Mouse (Mus musculus): ENCODE results near the gene Gsdma2. TPM values are rescaled to one million over a fixed set of nuclear protein-coding genes. Genes with fewer than 3 reads are reported as not detected.

The Gsdma2 gene
- polyA plus RNA-seq, 1 experiment from 2014 or later: not detected

GRCm38 (mm10) chr11:98688009-98688408 lies 41.5 kb downstream of the Gsdma2 start:
- peaks cover 7% of the 10 kb centered on the region for H3K4me1 ChIP-seq (ENCODE audit: control insufficient read depth, insufficient read depth, low read length)
- ATAC-seq (ENCODE audit: low read depth): no peak
- H3K9ac ChIP-seq (replicated peaks; ENCODE audit: low read depth, low read length): no peak overlapping the region
- no peak overlapping the region for H3K4me3 ChIP-seq (ENCODE audit: low read depth, low read length)
- no peak overlapping the region for H3K4me2 ChIP-seq (ENCODE audit: low read depth, low read length)
- 93% methylated on average over 8 of the region's 8 CpGs for WGBS
- H3K27ac ChIP-seq (ENCODE audit: low read depth, low read length): no peak overlapping the region
- H3K27me3 ChIP-seq (ENCODE audit: control insufficient read depth, insufficient read depth, low read length): no peaks in the 10 kb centered on the region
- no peaks in the 10 kb centered on the region for H3K9me3 ChIP-seq (ENCODE audit: control insufficient read depth, low read length)
- peaks cover 71% of the 10 kb centered on the region for H3K36me3 ChIP-seq (ENCODE audit: control insufficient read depth, insufficient read depth, low read length)

GRCm38 (mm10) chr11:98693201-98693600 lies 46.6 kb downstream of the Gsdma2 start:
- Histone ChIP-seq H3K27me3 (ENCODE audit: control insufficient read depth, insufficient read depth, low read length) (no peaks in the 10 kb centered on the region), H3K27ac (ENCODE audit: low read depth, low read length) (no peak overlapping the region), H3K9ac (replicated peaks; ENCODE audit: low read depth, low read length) (no peak overlapping the region), H3K9me3 (ENCODE audit: control insufficient read depth, low read length) (no peaks in the 10 kb centered on the region), H3K36me3 (ENCODE audit: control insufficient read depth, insufficient read depth, low read length) (peaks cover 68% of the 10 kb centered on the region), H3K4me2 (ENCODE audit: low read depth, low read length) (no peak overlapping the region), H3K4me1 (ENCODE audit: control insufficient read depth, insufficient read depth, low read length) (no peaks in the 10 kb centered on the region), H3K4me3 (ENCODE audit: low read depth, low read length) (no peak overlapping the region)
- WGBS: 75% methylated on average over 13 of the region's 13 CpGs
- ATAC-seq (ENCODE audit: low read depth): no peak

GRCm38 (mm10) chr11:98693746-98694145 lies 47.2 kb downstream of the Gsdma2 start:
- H3K36me3 ChIP-seq (ENCODE audit: control insufficient read depth, insufficient read depth, low read length): peaks cover 66% of the 10 kb centered on the region
- no peak overlapping the region for H3K4me2 ChIP-seq (ENCODE audit: low read depth, low read length)
- 92% methylated on average over 9 of the region's 9 CpGs for WGBS
- H3K4me3 ChIP-seq (ENCODE audit: low read depth, low read length): no peak overlapping the region
- H3K9ac ChIP-seq (replicated peaks; ENCODE audit: low read depth, low read length): no peak overlapping the region
- H3K9me3 ChIP-seq (ENCODE audit: control insufficient read depth, low read length): no peaks in the 10 kb centered on the region
- no peaks in the 10 kb centered on the region for H3K27me3 ChIP-seq (ENCODE audit: control insufficient read depth, insufficient read depth, low read length)
- no peak for ATAC-seq (ENCODE audit: low read depth)
- no peaks in the 10 kb centered on the region for H3K4me1 ChIP-seq (ENCODE audit: control insufficient read depth, insufficient read depth, low read length)
- no peak overlapping the region for H3K27ac ChIP-seq (ENCODE audit: low read depth, low read length)

GRCm38 (mm10) chr11:98694301-98694700 lies 47.7 kb downstream of the Gsdma2 start:
- Histone ChIP-seq H3K36me3 (ENCODE audit: control insufficient read depth, insufficient read depth, low read length) (peaks cover 63% of the 10 kb centered on the region), H3K4me3 (ENCODE audit: low read depth, low read length) (no peak overlapping the region), H3K27me3 (ENCODE audit: control insufficient read depth, insufficient read depth, low read length) (no peaks in the 10 kb centered on the region), H3K4me2 (ENCODE audit: low read depth, low read length) (no peak overlapping the region), H3K9ac (replicated peaks; ENCODE audit: low read depth, low read length) (no peak overlapping the region), H3K4me1 (ENCODE audit: control insufficient read depth, insufficient read depth, low read length) (no peaks in the 10 kb centered on the region), H3K9me3 (ENCODE audit: control insufficient read depth, low read length) (no peaks in the 10 kb centered on the region), H3K27ac (ENCODE audit: low read depth, low read length) (no peak overlapping the region)
- ATAC-seq (ENCODE audit: low read depth): no peak
- 90% methylated on average over 9 of the region's 9 CpGs for WGBS

- Histone ChIP-seq H3K9me3 (ENCODE audit: control insufficient read depth, low read length) (no peaks in the 10 kb centered on the region), H3K4me3 (ENCODE audit: low read depth, low read length) (no peak overlapping the region), H3K27me3 (ENCODE audit: control insufficient read depth, insufficient read depth, low read length) (no peaks in the 10 kb centered on the region), H3K4me1 (ENCODE audit: control insufficient read depth, insufficient read depth, low read length) (no peaks in the 10 kb centered on the region), H3K4me2 (ENCODE audit: low read depth, low read length) (no peak overlapping the region), H3K27ac (ENCODE audit: low read depth, low read length) (no peak overlapping the region), H3K36me3 (ENCODE audit: control insufficient read depth, insufficient read depth, low read length) (peaks cover 53% of the 10 kb centered on the region), H3K9ac (replicated peaks; ENCODE audit: low read depth, low read length) (no peak overlapping the region)
- ATAC-seq (ENCODE audit: low read depth): no peak
- 75% methylated on average over 14 of the region's 14 CpGs for WGBS
Measured at GRCm38 (mm10) chr11:98695408-98695807, 48.8 kb downstream of the Gsdma2 start.

- 90% methylated on average over 14 of the region's 14 CpGs for WGBS
- Histone ChIP-seq H3K36me3 (ENCODE audit: control insufficient read depth, insufficient read depth, low read length) (peaks cover 41% of the 10 kb centered on the region), H3K4me1 (ENCODE audit: control insufficient read depth, insufficient read depth, low read length) (no peaks in the 10 kb centered on the region), H3K9ac (replicated peaks; ENCODE audit: low read depth, low read length) (no peak overlapping the region), H3K9me3 (ENCODE audit: control insufficient read depth, low read length) (no peaks in the 10 kb centered on the region), H3K27me3 (ENCODE audit: control insufficient read depth, insufficient read depth, low read length) (no peaks in the 10 kb centered on the region), H3K4me2 (ENCODE audit: low read depth, low read length) (no peak overlapping the region), H3K27ac (ENCODE audit: low read depth, low read length) (no peak overlapping the region), H3K4me3 (ENCODE audit: low read depth, low read length) (no peak overlapping the region)
- ATAC-seq (ENCODE audit: low read depth): no peak
Measured at GRCm38 (mm10) chr11:98696454-98697216, 50.1 kb downstream of the Gsdma2 start.

- Histone ChIP-seq H3K9ac (replicated peaks; ENCODE audit: low read depth, low read length) (no peak overlapping the region), H3K36me3 (ENCODE audit: control insufficient read depth, insufficient read depth, low read length) (peaks cover 36% of the 10 kb centered on the region), H3K27ac (ENCODE audit: low read depth, low read length) (no peak overlapping the region), H3K27me3 (ENCODE audit: control insufficient read depth, insufficient read depth, low read length) (no peaks in the 10 kb centered on the region), H3K4me2 (ENCODE audit: low read depth, low read length) (no peak overlapping the region), H3K4me3 (ENCODE audit: low read depth, low read length) (no peak overlapping the region), H3K9me3 (ENCODE audit: control insufficient read depth, low read length) (no peaks in the 10 kb centered on the region), H3K4me1 (ENCODE audit: control insufficient read depth, insufficient read depth, low read length) (no peaks in the 10 kb centered on the region)
- ATAC-seq (ENCODE audit: low read depth): no peak
- WGBS: 91% methylated on average over 12 of the region's 12 CpGs
Measured at GRCm38 (mm10) chr11:98697225-98697624, 50.7 kb downstream of the Gsdma2 start.

GRCm38 (mm10) chr11:98698849-98699640 lies 52.5 kb downstream of the Gsdma2 start:
- H3K4me3 ChIP-seq (ENCODE audit: low read depth, low read length): no peak overlapping the region
- H3K27me3 ChIP-seq (ENCODE audit: control insufficient read depth, insufficient read depth, low read length): no peaks in the 10 kb centered on the region
- H3K9me3 ChIP-seq (ENCODE audit: control insufficient read depth, low read length): no peaks in the 10 kb centered on the region
- peaks cover 19% of the 10 kb centered on the region for H3K36me3 ChIP-seq (ENCODE audit: control insufficient read depth, insufficient read depth, low read length)
- no peak overlapping the region for H3K4me2 ChIP-seq (ENCODE audit: low read depth, low read length)
- no peak for ATAC-seq (ENCODE audit: low read depth)
- H3K4me1 ChIP-seq (ENCODE audit: control insufficient read depth, insufficient read depth, low read length): no peaks in the 10 kb centered on the region
- no peak overlapping the region for H3K27ac ChIP-seq (ENCODE audit: low read depth, low read length)
- 88% methylated on average over 16 of the region's 16 CpGs for WGBS
- H3K9ac ChIP-seq (replicated peaks; ENCODE audit: low read depth, low read length): no peak overlapping the region

- no peak for ATAC-seq (ENCODE audit: low read depth)
- 52% methylated on average over 4 of the region's 4 CpGs for WGBS
- no peak overlapping the region for H3K27ac ChIP-seq (ENCODE audit: low read depth, low read length)
- no peak overlapping the region for H3K4me3 ChIP-seq (ENCODE audit: low read depth, low read length)
- H3K4me2 ChIP-seq (ENCODE audit: low read depth, low read length): no peak overlapping the region
- peaks cover 14% of the 10 kb centered on the region; the same call in 1 of the 2 replicates for H3K36me3 ChIP-seq (ENCODE audit: control insufficient read depth, insufficient read depth, low read length)
- no peaks in the 10 kb centered on the region for H3K9me3 ChIP-seq (ENCODE audit: control insufficient read depth, low read length)
- H3K9ac ChIP-seq (replicated peaks; ENCODE audit: low read depth, low read length): no peak overlapping the region
- H3K27me3 ChIP-seq (ENCODE audit: control insufficient read depth, insufficient read depth, low read length): no peaks in the 10 kb centered on the region
- no peaks in the 10 kb centered on the region for H3K4me1 ChIP-seq (ENCODE audit: control insufficient read depth, insufficient read depth, low read length)
Measured at GRCm38 (mm10) chr11:98699911-98700310, 53.4 kb downstream of the Gsdma2 start.

Data from neural tube, embryonic 14.5 days (tissue).